Comparison of ENCODE assay signal across 8 mouse cellular contexts in genomic region chr9:77545068-77545421, GRCm38 (mm10). TPM values are rescaled to one million over a fixed set of nuclear protein-coding genes. Genes with fewer than 3 reads are reported as not detected.
DNase-seq lines count a peak whose midpoint lies in the region; ATAC-seq and TF ChIP-seq lines count a peak whose summit lies in the region.

No protein-coding gene starts in this region.

- H3K27me3 ChIP-seq in heart, embryonic 16.5 days (ENCODE audit: control insufficient read depth, insufficient read depth, low read length), result no peaks in the 10 kb centered on the region
- no peaks in the 10 kb centered on the region; the same call in 1 of the 2 replicates for H3K27me3 ChIP-seq in hindbrain, embryonic 11.5 days (ENCODE audit: control insufficient read depth, insufficient read depth, low read length)
- H3K27me3 ChIP-seq in midbrain, embryonic 10.5 days (ENCODE audit: low read depth, poor library complexity, severe bottlenecking), result peaks cover 24% of the 10 kb centered on the region

- 0 out of 2 replicates have a peak, but pooled peaks have one; percentile 12 for ATAC-seq in heart, embryonic 16.5 days (replicated peaks; ENCODE audit: extremely low read depth, insufficient read depth, low FRiP score)
- peak; percentile 43 for ATAC-seq in hindbrain, embryonic 11.5 days (ENCODE audit: low FRiP score)

- H3K9ac ChIP-seq in heart, embryonic 16.5 days (ENCODE audit: low read length), result peak overlapping the region; percentile 84
- H3K9ac ChIP-seq in hindbrain, embryonic 11.5 days (ENCODE audit: low read depth, low read length), result peak overlapping the region; percentile 74

- no peak for DNase-seq in heart, postnatal 25 days (ENCODE audit: low spot score)
- no peak for DNase-seq in hindbrain, embryonic 11.5 days (ENCODE audit: low spot score)
- no peak for DNase-seq in midbrain, embryonic 10.5 days (ENCODE audit: low spot score)
- no peak for DNase-seq in thymus, postnatal 10 days (ENCODE audit: low spot score in 2 of 2)
- DNase-seq in gastrocnemius, postnatal 4 days (ENCODE audit: low spot score in 2 of 2), result no peak
- DNase-seq in urinary bladder, postnatal 10 days (ENCODE audit: low spot score), result no peak

- under 1% methylated on average over 17 of the region's 17 CpGs for WGBS in heart, embryonic 16.5 days
- WGBS in hindbrain, embryonic 11.5 days, result under 1% methylated on average over 17 of the region's 17 CpGs
- WGBS in midbrain, embryonic 10.5 days, result under 1% methylated on average over 17 of the region's 17 CpGs

- H3K27ac ChIP-seq in heart, embryonic 16.5 days (ENCODE audit: low read length), result peak overlapping the region; percentile 83
- H3K27ac ChIP-seq in bone marrow macrophage, adult 2 months (ENCODE audit: insufficient read depth, low read depth, low read length), result no peak overlapping the region
- H3K27ac ChIP-seq in hindbrain, embryonic 11.5 days (ENCODE audit: low read depth, low read length), result no peak overlapping the region
- peak overlapping the region; percentile 90 for H3K27ac ChIP-seq in midbrain, embryonic 10.5 days (replicated peaks)

- intact Hi-C loops in heart, postnatal 25 days (cut with DNase I), result loop anchor here (2.0 to 10.0 kb wide), 2 partner anchors 120 to 210 kb away; partner anchors contain the start of gene Gclc

- no peaks in the 10 kb centered on the region for H3K9me3 ChIP-seq in heart, embryonic 16.5 days (replicated peaks; ENCODE audit: control insufficient read depth, low read length)
- no peaks in the 10 kb centered on the region for H3K9me3 ChIP-seq in hindbrain, embryonic 11.5 days (ENCODE audit: control insufficient read depth, low read length)
- no peaks in the 10 kb centered on the region for H3K9me3 ChIP-seq in midbrain, embryonic 10.5 days (replicated peaks)

- H3K4me3 ChIP-seq in heart, embryonic 16.5 days (ENCODE audit: low read length), result peak overlapping the region; percentile 82
- peak overlapping the region; percentile 70 for H3K4me3 ChIP-seq in bone marrow macrophage, adult 2 months (ENCODE audit: insufficient read depth, low read length)
- peak overlapping the region; percentile 72 for H3K4me3 ChIP-seq in hindbrain, embryonic 11.5 days (ENCODE audit: low read depth, low read length)
- peak overlapping the region; percentile 87 for H3K4me3 ChIP-seq in midbrain, embryonic 10.5 days

- peak overlapping the region; percentile 73 for H3K4me2 ChIP-seq in heart, embryonic 16.5 days (ENCODE audit: low read depth, low read length)
- peak overlapping the region; percentile 96 for H3K4me2 ChIP-seq in hindbrain, embryonic 11.5 days (replicated peaks; ENCODE audit: low read depth, low read length)

- H3K36me3 ChIP-seq in heart, embryonic 16.5 days (ENCODE audit: control insufficient read depth, insufficient read depth), result no peaks in the 10 kb centered on the region
- no peaks in the 10 kb centered on the region for H3K36me3 ChIP-seq in hindbrain, embryonic 11.5 days (ENCODE audit: control insufficient read depth, insufficient read depth, low read length)
- no peaks in the 10 kb centered on the region for H3K36me3 ChIP-seq in midbrain, embryonic 10.5 days

- TF ChIP-seq CTCF in bone marrow macrophage, adult 2 months (IDR thresholded peaks at IDR 0.05; ENCODE audit: low read depth, low read length), result no peak

- TF ChIP-seq POLR2A in bone marrow macrophage, adult 2 months (IDR thresholded peaks at IDR 0.05; ENCODE audit: borderline replicate concordance, low read depth, low read length), result no peak

- H3K4me1 ChIP-seq in heart, embryonic 16.5 days (ENCODE audit: control insufficient read depth, insufficient read depth, low read length), result peaks cover 12% of the 10 kb centered on the region
- peaks cover 3% of the 10 kb centered on the region; the same call in 1 of the 2 replicates for H3K4me1 ChIP-seq in bone marrow macrophage, adult 2 months (ENCODE audit: control insufficient read depth, insufficient read depth, low read length)
- peaks cover 6% of the 10 kb centered on the region; the same call in 1 of the 2 replicates for H3K4me1 ChIP-seq in hindbrain, embryonic 11.5 days (replicated peaks; ENCODE audit: control insufficient read depth, insufficient read depth, low read length)
- peaks cover 39% of the 10 kb centered on the region for H3K4me1 ChIP-seq in midbrain, embryonic 10.5 days

RNA-seq across cellular contexts. Expression of gene Lrrc1, which starts 0.4 kb away (rescaled TPM):
- 19.5 and 23.6 TPM in 2 replicates for polyA plus RNA-seq in heart, embryonic 16.5 days (2015; fragmentation: Nextera tagmentation; extraction: Ambion mirVana)
- 10 to 100 TPM; 17.2 to 18.4 TPM for total RNA-seq in heart, postnatal 25 days (2021)
- polyA plus RNA-seq in bone marrow macrophage, adult 2 months (2012; ENCODE audit: insufficient read depth, insufficient read length, missing spikeins), result 1.2 and 1.6 TPM in 2 replicates
- 9.0 and 10.2 TPM in 2 replicates for polyA plus RNA-seq in hindbrain, embryonic 11.5 days (2014; fragmentation: Nextera tagmentation; extraction: Ambion mirVana)
- polyA plus RNA-seq in midbrain, embryonic 10.5 days (2016; fragmentation: Nextera tagmentation; extraction: Ambion mirVana), result 5.8 and 6.5 TPM in 2 replicates
- total RNA-seq in gastrocnemius, postnatal 4 days (2021), result 1 to 10 TPM; 4.5 to 5.9 TPM

Comparison
In these comparisons a context has a peak if more than half of its experiments do, and no peak if none do; other contexts are left out.
1. H3K27ac ChIP-seq: peak in heart, embryonic 16.5 days (single experiment) and midbrain, embryonic 10.5 days (single experiment); none in bone marrow macrophage, adult 2 months (single experiment) and hindbrain, embryonic 11.5 days (single experiment).
2. Peak in every context shown above with its lines, with median percentiles within 50 percentile points of each other: H3K4me3 ChIP-seq.